Mouse (Mus musculus) E14TG2a.4 (cell line): ENCODE data around the gene Pde4d.

Source experiments
- CTCF ChIP-seq: conservative IDR thresholded peaks from 2 replicates; pipeline ENCODE4 v1.5.1; 2014; ENCODE audit warnings: low read length
- NANOG ChIP-seq: IDR thresholded peaks from 2 replicates; pipeline ENCODE4 v1.6.1; 2014; ENCODE audit warnings: borderline replicate concordance, low read length, mixed read lengths
- POU5F1 ChIP-seq: IDR thresholded peaks from 2 replicates; pipeline ENCODE4 v1.6.1; 2014; ENCODE audit warnings: low read length, borderline replicate concordance

GRCm38 (mm10) chr13:109619158-109619657 lies 1169.5 kb downstream of the Pde4d start:
- no peak for TF ChIP-seq CTCF
- no peak for TF ChIP-seq NANOG
- no peak for TF ChIP-seq POU5F1
